Mouse (Mus musculus): ENCODE results near the gene Hoxa7.

DNA sequence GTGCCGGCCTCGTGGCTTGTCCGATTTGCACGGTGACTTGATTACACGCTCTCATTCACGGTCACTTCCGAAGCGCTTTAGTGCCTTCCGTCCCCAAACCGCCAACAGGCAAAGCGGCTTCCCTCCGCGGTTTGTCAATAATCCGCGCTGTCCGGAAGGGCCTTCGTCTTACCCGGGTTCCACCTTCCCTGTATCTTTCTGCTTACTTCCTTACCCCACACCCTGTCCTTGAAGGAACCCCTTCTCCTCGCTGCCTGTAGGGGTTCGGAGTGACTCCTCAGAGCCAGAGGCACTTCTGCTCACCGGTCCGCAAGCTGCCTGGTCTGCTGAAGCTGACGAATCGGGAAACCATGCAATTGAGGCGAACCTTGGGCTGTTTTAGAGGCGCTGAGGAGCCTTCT, 24.7 kb upstream of the Hoxa7 start:
- TF ChIP-seq POLR2A (IDR thresholded peaks at IDR 0.05; ENCODE audit: borderline replicate concordance, low read depth, low read length) = no peak
- no peak for TF ChIP-seq CTCF (IDR thresholded peaks at IDR 0.05; ENCODE audit: low read depth, low read length)
